Mouse (Mus musculus): Measurements from ENCODE around the gene Tmem174. TPM values are rescaled to one million over a fixed set of nuclear protein-coding genes. Genes with fewer than 3 reads are reported as not detected.

The Tmem174 gene
- under 1 TPM in 1 of 2 experiments, not detected in 1; 0.15 TPM for total RNA-seq (2021)

DNA sequence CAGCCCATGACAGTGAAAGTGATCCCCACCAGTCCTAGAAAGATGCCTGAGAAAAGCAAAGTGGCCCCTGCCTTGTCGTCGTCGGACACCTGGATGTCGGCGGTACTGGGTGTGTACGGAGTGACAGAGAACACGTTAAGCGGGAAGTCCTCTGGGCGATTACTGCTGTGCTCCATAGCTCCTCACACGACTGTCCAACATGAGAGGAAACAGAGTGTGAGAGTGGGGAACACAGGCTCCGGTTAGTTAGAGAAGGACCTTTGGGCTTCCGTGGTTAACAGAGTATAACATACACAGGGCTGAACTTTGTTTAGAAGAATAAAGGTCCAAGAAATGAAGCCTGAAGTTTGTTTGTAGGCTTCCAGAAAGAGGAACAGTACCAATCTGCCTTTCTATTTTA is at the start of gene Tmem174:
Gene Tmem174 (minus strand): TSS at position 266 of the 400 bp plus-strand sequence.
- DNase-seq = no peak

DNA sequence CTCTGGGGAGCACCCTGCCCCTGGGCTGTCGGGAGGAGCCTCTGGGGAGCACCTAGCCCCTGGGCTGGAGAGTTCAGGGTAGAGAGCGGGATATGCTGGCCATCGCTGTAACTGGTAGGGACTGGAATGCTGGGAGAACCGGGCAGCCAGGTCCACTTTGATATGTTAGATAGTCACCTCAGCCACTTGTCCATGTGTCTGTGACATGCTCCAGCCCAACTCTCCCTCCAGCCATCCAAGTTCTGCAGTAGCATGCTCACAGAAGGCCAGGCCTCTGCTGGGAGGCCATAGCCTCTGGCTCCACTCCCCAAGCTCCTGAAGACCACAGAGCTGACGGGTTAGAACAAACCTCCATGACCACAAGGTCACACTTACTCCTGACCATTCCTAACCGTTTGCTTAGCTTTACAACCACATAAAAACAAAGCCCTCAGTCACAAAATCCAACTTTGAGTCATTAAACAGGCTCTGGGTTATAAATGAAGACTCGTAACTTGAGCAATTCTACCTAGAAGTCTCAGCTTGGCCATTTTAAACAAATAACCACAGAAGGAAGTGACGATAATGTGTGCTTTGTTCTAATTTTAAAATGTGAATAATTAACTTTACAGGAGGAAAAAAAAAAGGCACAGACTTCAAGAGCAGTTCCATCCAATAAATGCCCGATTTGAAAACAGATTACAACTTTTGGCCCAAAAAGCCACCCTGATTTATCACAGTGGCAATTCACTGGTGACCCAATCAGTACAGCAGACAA is 47.1 kb upstream of the Tmem174 start:
- no peak for DNase-seq

DNA sequence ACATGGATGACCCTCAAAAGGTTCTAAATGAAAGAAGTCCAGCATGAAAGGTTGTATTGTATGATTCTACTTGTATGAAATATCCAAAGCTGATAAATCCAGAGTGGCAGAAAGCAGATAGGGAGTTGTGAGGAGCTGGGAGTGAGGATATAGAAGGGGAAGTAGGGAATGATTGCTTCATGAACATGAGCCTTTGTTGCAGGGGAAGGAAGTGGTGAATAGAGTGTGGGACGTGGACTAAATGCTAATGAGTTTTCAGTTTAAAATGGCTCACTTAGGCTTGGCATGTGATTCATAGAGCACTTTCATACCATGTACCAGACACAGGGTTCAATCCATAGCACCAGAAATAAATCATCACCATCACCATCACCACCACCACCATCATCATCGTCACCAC is 46.2 kb upstream of the Tmem174 start:
- DNase-seq = no peak

DNA sequence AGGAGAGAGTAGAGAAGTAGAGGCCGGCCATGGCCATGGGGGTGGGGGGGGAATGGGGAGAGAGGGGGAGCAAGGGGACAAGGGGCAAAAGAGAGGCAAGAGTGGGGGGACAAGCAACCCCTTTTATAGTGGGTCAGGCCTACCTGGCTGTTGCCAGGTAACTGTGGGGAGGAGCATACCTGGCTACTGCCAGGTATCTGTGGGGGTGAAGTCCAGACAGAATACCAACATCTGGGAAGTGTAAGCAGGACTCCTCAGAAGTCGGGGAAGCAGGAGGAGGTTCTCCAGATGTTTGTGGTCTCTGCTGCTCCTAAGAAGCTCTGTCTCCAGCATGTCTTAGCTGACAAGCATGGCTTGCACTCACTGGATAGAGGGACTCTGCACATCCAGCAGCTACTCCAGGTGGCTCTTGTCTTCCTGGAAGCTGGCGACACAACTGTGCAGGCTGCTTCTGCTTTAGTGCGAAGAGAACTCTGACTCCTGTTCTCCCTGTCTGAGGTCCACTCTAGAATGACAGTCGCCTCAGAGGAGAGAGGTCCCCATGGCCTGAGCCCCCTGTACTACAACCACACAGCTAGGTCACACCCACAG is 43.4 kb upstream of the Tmem174 start:
- DNase-seq = no peak

DNA sequence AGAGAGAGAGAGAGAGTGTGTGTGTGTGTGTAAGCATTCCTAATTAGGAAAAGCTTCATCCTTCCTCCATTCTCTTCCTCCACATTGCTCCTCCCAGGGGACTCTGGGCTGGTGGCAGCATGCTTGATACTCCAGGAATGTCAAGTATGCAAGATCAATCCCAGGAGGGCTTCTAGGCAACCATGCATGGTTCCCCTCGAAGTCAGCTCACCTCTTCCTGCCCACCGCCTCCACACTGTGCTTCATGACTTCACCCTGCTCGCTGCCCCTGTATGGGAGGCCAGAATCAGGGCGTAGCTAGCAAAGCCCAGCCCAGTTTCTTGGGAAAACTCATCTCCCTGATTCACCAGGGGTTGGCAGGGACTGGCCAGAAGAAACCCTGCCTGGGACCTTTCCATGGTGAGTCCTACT is 42.4 kb upstream of the Tmem174 start:
- DNase-seq = no peak

DNA sequence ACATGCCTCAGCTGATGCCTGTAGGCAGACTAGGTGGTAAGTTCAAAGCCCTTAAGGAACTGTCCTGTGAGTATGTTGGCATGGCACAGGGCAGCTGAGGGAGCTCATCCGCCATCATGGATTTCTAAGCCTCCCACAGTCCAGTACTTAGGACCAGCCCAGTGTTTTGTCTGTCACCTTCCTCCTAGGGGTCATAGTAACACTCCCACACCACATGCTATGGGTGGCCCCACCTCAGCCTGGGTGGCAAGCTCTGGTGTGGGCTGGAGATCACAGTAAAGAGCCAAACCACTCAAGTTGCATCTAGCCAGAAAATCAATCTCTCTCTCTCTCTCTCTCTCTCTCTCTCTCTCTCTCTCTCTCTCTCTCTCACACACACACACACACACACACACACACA is 42.0 kb upstream of the Tmem174 start:
- DNase-seq = no peak

DNA sequence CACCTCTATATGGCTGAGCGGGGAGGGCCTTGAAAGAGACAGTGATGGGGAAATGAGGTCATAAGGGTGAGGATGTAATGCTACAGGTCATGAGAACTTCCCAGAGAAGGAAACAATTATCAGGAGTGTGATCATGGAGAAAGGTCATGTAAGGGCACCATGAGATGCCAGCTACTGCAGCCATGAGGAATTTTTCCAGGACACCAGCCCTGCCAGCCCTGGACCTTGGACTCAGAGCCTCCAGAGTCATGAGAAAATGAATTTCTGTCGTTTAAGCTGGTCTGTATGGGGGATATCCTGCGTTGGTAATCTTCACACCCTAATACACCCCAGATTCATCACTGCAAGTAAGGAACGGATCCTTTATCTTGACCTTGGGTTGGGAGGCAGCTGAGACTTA is 36.7 kb upstream of the Tmem174 start:
- no peak for DNase-seq

DNA sequence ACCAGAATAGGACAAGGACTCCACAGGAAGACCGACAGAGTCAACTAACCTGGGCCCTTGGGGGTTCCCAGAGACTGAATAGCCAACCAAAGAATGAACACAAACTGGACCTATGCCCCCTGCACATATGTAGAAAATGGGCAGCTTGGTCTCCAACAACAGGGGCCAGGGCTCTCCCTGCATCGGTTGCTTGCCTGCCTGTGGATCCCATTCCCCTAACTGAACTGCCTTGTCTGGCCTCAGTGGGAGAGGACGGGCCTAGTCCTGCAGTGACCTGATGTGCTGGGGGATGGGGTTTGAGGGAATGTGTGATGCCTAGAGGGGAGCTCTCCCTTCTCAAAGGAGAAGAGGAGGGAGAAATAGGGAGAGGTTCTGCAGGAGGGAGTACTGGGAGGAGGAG is 32.1 kb upstream of the Tmem174 start:
- DNase-seq = no peak

DNA sequence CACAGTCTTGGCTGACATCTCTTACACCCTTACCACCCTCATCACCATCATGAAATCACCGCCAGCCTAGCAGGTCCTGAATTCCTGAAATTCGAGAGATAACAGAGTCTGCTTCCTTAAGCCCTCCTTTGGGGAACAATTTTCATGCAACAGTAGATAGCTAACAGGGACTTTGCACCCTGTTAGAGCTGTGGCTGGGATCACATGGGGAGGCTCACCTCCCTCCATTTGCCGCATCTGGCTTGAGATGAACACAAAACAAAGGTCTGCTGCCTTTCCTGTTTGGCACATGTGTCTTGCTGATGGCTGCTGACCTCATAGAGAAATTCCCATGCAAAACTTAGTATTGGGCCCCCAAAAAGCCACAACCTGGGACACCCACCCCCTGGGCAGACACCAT is 30.1 kb upstream of the Tmem174 start:
- no peak for DNase-seq

DNA sequence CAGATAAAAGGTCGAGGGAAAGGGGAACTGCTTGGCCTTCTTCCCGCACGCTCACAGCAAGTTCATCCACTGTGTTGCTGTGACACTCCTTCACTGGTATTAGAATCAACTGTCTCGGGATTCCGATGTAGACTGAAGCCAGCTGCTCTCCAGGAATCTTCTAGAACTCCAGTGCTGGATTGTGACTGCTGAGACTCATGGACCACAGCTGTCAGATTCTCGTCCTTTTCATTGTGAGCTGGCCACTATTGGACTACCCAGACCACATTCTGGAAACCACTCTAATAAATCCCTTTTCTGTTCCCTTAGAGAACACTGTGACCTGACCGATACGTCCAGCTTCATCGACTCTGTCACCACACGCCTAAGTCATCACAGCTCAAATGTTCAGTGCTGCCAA is 28.0 kb upstream of the Tmem174 start:
- DNase-seq = no peak

DNA sequence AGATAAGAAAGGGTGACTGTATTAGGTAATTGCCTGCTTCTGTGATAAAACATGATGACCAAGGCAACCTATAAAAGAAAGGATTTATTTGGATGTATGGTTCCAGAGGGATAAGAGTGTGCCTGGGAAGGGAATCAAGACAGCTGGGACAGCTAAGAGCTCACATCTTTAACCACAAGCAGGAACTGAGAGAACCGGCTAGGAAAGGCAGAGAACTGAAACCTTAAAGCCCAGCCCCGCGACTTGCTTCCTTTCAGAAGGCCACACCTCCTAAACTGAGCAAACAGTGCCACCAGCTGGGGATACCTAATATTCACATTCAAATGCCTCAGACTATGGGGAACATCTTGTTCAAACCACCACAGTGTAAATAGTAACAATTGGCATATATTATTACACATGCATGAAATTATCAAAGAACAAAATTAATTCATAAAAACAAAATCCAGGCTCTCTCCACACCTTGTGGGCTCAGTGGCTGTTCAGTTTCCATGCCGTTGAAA is 25.0 kb upstream of the Tmem174 start:
- no peak for DNase-seq

DNA sequence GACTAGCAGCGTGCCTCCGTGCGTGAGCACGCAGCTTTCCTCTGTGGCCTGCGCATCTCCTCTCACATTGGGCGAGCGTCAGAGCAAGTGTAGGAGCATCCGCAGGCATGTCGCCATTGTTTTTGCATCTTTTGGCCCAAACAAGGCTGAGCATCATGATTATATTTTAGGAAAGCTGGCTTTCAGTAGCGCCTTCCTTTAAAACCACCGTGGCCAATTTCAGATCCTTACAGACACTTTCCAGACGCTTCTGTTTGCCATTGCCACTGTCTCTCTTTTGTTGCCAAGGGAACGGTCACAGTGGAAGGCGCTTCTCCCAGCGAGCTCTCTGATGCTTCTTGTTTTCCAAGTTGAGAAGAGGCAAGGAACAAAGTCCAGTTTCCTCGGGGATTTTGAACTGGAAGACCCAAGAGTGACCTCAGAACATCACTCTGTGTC is 18.8 kb upstream of the Tmem174 start:
- DNase-seq = no peak

DNA sequence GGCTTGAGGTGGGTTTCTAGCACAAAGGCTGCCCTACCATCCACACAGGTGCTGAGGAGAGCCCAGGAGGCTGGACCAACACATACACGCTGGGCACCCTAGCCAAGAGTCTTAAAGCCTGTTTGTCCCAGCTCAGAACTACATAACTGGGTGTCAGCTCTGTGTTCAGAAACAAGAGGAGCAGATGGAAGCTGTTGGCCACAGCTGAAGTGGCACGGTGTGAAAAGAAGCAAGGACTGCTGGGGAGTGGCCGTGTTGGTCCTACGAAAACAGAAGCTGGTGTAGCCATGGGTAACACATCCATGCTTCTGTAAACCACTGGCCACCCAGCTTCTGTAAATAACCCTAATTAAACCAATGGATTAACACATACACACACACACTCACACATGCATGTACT is 18.1 kb upstream of the Tmem174 start:
- no peak for DNase-seq

DNA sequence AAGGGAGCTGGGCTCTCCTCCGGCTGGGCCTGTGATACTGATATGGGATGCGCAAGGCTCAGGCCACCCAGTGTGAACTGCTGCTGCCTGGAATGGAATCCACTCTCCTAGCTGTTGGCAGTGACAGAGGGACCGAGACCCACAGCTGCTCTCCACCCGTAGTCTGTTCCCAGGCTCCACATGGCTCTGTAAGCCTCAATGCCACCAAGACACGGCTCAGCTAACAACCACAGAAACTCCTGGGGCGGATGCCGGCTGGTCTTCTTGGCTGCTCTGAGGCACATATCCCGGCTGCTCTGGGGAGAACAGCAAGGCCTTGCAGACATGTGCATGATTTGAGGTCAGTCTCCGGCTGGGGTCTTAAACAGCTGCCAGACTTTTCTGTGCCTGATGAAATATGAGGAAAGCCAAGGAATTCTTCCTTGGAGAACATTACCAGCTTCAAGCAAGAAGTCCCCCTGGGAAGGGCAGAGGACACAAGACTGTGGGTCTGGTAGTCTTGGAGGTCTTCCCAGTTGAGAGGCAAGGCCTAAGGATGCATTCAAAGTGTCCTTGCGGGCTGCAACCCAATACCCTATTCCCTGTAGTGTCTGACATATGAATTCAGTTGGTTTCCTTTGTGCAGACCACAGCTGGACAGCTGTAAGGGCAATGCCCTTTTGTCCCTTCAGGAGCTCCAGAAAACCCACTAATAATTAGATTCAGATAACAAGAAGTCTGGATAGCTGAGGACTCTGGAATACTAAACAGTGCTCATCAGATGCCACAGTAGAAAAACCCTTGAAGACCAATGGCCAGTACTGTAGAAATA is 17.1 kb upstream of the Tmem174 start:
- DNase-seq = no peak

DNA sequence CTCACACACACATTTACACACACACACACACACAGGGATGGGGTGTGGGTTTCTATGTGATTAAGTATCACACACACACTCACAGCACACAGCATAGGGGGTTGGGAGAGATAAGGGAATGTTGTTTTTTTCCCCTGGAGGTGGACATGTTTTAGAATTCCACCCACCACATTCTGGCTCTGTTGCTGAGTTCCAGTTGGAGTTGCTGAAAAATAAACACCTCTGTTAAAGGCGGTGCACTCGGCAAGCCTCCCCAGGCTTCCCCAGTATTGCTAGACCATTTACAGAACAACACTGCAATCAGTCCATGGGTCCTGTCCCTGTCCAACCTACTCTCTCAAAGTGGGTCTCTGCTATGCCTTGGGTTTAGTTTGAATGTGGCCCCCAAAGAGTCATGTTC is 15.0 kb upstream of the Tmem174 start:
- no peak for DNase-seq

DNA sequence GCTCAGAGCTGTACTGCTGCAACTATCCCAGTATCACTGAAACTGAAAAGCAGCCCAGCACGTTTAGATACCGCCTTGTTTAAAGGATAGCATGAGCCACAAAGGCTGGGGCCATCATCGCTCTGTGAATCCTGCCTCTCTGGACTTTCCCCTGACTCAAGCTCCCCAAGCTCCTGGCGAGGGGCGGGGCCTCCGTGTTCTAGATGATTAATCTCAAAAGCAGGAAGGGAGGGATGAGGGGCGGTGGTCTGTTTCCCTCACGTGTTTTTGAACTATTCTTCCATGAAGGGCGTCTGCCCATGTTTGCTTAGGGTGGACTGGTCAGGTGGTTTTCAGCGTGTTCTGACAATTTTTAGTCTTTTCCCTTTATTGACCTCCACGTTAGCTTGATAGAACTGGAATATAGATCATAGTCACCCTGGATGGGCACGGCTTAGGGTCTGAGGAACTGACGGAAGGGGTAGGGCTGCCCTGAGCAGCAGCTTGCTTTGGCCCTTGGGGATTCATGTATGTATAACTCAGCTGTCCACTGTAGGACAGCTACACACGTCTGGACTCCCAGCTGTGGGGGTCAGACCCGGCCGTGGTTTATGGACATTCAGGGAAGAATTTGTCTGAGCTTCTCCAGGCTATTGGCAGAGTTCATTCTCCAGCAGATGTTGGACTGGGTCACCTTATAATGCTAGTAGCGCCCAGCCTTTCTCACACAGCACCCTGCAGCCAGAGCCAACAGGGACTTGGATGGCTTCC is 14.2 kb upstream of the Tmem174 start:
- DNase-seq = no peak

DNA sequence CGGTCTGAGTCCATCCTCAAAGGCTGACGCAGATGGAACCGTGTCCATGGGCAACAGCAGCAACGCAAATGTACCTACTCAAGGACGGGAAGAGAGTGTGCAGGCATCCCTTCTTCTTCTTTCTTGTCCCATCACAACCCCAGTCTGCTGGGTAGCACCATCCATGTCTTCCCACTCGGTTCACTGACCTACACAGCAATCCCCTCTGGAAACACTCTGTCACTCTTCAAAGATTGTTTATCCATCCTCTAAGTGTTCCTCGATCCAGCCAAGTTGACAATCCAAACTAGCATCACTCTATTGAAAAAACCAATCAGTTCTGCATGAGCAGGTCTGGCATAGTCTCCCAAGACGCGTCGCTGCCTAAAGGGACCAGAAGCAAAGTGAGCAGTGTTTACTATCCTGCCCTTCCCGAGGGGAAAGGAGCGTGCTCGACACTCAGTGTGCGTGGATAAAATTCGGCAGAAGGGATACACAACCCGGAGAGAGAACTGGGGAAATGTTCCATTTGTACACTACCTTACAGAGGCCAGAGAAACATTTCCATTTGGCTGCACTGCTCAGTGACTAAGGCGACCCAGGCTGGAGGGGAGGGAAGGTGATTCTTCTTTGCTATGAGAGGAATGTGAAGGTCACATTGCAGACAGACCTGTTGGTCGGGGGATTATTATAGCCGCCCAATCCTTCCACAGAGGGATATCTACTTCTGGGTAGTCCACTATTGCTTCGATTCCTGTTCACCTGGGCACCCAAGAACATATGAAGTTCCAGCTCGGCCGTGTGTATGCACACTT is 10.8 kb upstream of the Tmem174 start:
- DNase-seq = no peak

DNA sequence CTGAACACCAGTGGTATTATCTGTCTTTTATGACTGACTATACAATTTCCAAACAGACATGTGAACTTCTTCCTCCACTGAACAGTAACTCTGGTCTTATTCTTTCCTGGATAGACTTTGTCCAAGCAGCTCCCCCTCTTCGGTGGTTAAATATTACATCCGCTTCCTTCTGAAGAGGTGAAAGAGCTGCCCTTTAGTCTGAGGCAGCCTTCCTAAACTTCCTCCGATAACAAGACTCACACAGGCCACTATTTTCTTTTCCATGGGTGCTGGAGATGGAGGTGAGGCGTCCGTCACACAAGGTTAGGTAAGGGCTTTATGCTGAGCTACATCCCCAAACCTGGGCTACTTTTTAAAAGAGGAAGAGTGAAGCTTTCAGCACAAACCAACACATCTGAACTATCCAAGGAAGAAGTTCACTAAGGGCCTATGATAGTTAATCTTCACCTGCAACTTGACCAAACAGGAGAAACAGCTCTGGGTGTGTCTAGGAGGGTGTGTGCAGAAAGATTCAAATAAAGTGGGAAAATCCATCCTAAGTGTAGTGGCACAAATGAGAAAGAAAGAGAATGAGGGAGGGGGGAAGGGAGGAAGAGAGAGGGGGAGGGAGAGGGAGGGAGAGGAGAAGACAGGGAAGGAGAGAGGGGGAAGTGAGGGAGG is 1.4 kb upstream of the Tmem174 start:
- no peak for DNase-seq

DNA sequence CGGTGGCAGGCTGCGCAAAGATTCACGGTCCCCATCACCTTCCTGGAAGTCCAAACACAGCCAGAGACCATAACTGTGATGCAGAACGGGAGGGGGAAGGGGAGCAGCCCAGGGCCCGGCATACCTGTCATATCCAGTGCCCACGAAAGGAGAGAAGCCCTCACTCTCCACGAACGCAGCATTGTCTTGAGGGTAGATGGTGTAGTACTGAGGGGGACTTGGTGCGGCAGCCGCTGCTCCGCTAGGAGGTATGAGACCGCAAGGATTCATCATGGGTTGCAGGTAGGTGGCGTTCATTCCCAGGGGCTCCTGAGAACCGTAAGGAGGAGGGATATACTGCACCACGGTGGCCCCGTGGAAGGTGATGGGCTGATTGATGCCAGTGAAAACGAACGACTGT is 639 bp downstream of the Tmem174 start:
- no peak for DNase-seq

DNA sequence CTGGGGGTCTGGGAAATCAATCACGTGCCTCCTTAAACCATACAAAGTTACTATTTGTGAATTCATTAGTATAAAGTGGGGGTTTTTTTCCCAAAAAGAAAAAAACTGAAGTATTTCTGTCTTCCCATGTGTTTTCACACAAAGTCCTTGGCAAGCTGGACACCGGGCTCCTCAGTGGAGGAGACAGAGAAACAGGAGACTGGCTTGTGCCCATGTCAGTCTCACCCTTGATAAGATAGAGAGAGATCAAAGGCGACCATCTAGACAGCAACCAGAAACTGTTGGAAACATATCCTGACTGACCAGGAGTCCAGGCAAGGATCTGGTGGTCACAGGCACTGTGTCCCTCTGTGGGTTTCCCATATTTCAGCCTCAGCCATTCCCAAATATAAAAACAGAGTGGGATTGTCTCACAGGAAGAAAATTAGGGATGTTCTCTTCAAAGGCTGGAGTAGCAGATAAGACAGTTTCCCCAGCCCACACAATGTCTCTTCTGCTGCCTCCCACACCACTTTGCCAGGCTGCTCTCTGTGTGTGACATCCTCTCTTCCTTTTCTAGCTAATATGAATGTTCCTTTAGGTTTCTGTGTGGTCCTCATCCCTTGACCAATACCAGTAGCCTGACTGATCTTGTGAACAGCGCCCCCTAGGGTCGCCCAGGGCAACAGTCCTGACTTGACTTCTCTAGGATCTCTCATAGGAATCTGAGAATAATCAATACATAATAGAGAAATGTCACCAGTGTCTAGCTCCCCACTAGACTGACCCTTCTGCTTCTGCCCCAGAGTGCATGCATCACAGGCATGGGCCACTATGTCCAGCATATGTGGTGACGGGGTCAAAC is 3.3 kb downstream of the Tmem174 start:
- DNase-seq = peak; percentile 26 to 30

All from layer of hippocampus, postnatal 36 days (tissue).